Mouse (Mus musculus): ENCODE data around the gene Arhgap10.

GRCm38 (mm10) chr8:77321901-77322300 is 195.9 kb downstream of the Arhgap10 start:
- TF ChIP-seq NRF1 (IDR thresholded peaks at IDR 0.05; ENCODE audit: low read depth, low read length) (no peak), CTCF (conservative IDR thresholded peaks at IDR 0.05 in 1 of 2, IDR thresholded peaks at IDR 0.05 in 1 of 2; ENCODE audit: low read depth in 2 of 2, low read length in 2 of 2) (no peak), NELFE (IDR thresholded peaks at IDR 0.05; ENCODE audit: low read depth, low read length) (no peak), MAZ (IDR thresholded peaks at IDR 0.05; ENCODE audit: low read depth, low read length) (no peak), POLR2A (IDR thresholded peaks at IDR 0.05; ENCODE audit: low read depth, low read length) (no peak), ZNF384 (IDR thresholded peaks at IDR 0.05; ENCODE audit: low read depth, low read length) (no peak), KAT2A (IDR thresholded peaks at IDR 0.05; ENCODE audit: insufficient replicate concordance, low read length) (no peak), ELF1 (IDR thresholded peaks at IDR 0.05; ENCODE audit: low read depth, low read length) (no peak)

Data from CH12.LX (cell line).